Mouse (Mus musculus): ENCODE measurements around the gene Efnb1. TPM values are rescaled to one million over a fixed set of nuclear protein-coding genes. Genes with fewer than 3 reads are reported as not detected.

The Efnb1 gene
- 1 to 10 TPM; 2.0 to 2.2 TPM for polyA plus RNA-seq (2017; shearing (Covaris generic))

DNA sequence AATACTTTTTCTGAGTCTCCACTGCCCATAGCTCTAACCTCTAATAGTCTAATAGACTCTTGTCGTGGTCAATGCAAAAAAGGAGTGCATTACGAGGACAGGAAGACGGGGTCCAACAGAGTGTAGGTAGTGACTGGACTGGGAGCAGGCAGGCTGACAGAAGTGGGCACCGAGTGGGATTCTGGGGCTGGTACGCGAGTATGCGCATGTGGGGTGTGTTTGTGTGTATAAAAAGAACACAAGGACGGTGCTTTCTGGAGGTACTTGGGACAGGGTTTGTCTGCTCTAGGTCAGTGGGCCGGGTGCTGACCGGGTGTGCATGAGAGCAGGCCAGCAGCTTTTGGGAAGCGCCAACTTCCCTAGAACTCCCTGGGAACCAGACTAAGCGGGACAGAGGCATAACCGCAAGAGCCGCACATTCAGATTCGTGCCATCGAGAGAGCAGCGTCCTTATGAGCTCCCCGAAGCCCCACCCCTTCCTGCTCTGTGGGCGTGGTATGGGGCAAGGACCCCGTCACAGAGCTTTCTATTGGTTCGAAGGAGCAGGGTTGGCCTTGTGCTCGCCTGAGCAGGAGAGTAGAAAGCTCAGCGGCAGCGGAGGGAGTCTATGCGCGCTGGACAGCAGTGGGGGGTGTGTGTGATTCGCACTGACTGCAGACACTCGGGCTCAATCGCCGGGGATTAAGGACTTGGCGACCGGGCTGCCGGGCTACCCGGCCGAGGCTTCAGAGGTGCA lies at the start of gene Efnb1:
Efnb1 (plus strand) TSS at position 608 of the 736 bp plus-strand sequence.

Other genes starting within 250 kb of the Efnb1 start
- gene Ophn1, start 245.1 kb upstream of the Efnb1 start, polyA plus RNA-seq (2017; shearing (Covaris generic)), result under 1 TPM in 1 of 2 experiments, not detected in 1; 0.68 TPM
- 10 to 100 TPM; 26.1 to 39.9 TPM for gene Yipf6, start 199.8 kb upstream of the Efnb1 start, polyA plus RNA-seq (2017; shearing (Covaris generic))
- 1 to 10 TPM in 1 of 2 experiments, under 1 TPM in 1; 0.76 to 1.5 TPM for gene Stard8, start 132.9 kb upstream of the Efnb1 start, polyA plus RNA-seq (2017; shearing (Covaris generic))